In genomic region chr2:61383744-61384295, GRCm38 (mm10) we compare ENCODE assay signal across 25 mouse cellular contexts.
"Had no signal": no experiment of that assay in that cellular context is flagged by ENCODE, and none has a peak within 500 bp of the region (broad histone marks: within the 10 kb centered on the region; RNA-seq: fewer than 3 reads in every experiment).

No protein-coding gene starts in this region.

- H3K4me1 ChIP-seq: hindbrain, embryonic 13.5 days; limb, embryonic 10.5 days; limb, embryonic 12.5 days had no signal

- H3K4me2 ChIP-seq: heart, embryonic 11.5 days; heart, embryonic 13.5 days; heart, embryonic 15.5 days; hindbrain, embryonic 13.5 days; hindbrain, embryonic 15.5 days; limb, embryonic 12.5 days; liver, embryonic 12.5 days had no signal

- DNase-seq: gastrocnemius, adult 2 months; gastrocnemius, postnatal 10 days; gastrocnemius, postnatal 25 days; heart, adult 11 months; heart, adult 2 months; heart, postnatal 14 days; heart, postnatal 36 days; kidney, adult 11 months; kidney, adult 2 months; kidney, postnatal 10 days; kidney, postnatal 25 days; kidney, postnatal 4 days had no signal

- ATAC-seq: hindbrain, postnatal 0 days; intestine, embryonic 16.5 days; liver, embryonic 12.5 days had no signal

- H3K4me3 ChIP-seq: gastrocnemius, adult 2 months; heart, adult 2 months; heart, embryonic 13.5 days; heart, embryonic 15.5 days; hindbrain, embryonic 13.5 days; hindbrain, embryonic 15.5 days; layer of hippocampus, adult 2 months; left cerebral cortex, adult 2 months; limb, embryonic 10.5 days; limb, embryonic 12.5 days; liver, embryonic 12.5 days had no signal

- H3K9me3 ChIP-seq: heart, embryonic 13.5 days; heart, embryonic 15.5 days; hindbrain, embryonic 13.5 days; hindbrain, embryonic 15.5 days; limb, embryonic 10.5 days; limb, embryonic 12.5 days; liver, embryonic 12.5 days had no signal

- H3K36me3 ChIP-seq: heart, embryonic 13.5 days; heart, embryonic 15.5 days; hindbrain, embryonic 13.5 days; hindbrain, embryonic 15.5 days; limb, embryonic 10.5 days; limb, embryonic 12.5 days; liver, embryonic 12.5 days had no signal

- H3K9ac ChIP-seq: heart, embryonic 13.5 days; heart, embryonic 15.5 days; hindbrain, embryonic 13.5 days; hindbrain, embryonic 15.5 days; limb, embryonic 12.5 days; liver, embryonic 12.5 days; liver, embryonic 14.5 days had no signal

- H3K27ac ChIP-seq: gastrocnemius, adult 2 months; heart, adult 2 months; heart, embryonic 13.5 days; heart, embryonic 15.5 days; hindbrain, embryonic 13.5 days; hindbrain, embryonic 15.5 days; hindbrain, postnatal 0 days; layer of hippocampus, adult 2 months; left cerebral cortex, adult 2 months; limb, embryonic 10.5 days; limb, embryonic 12.5 days; liver, embryonic 12.5 days; liver, embryonic 14.5 days had no signal

- H3K27me3 ChIP-seq: heart, embryonic 13.5 days; heart, embryonic 15.5 days; hindbrain, embryonic 13.5 days; hindbrain, embryonic 15.5 days; limb, embryonic 12.5 days; liver, embryonic 12.5 days had no signal
